8 mouse cellular contexts compared by ENCODE assay signal in genomic region chr6:146170603-146171051, GRCm38 (mm10).
A peak's percentile ranks its signal among the peaks of the same experiment; 100 is the strongest.
DNase-seq lines count a peak whose midpoint lies in the region; ATAC-seq and TF ChIP-seq lines count a peak whose summit lies in the region.

No protein-coding gene starts in this region.

- H3K4me3 ChIP-seq in stomach, embryonic 16.5 days (replicated peaks; ENCODE audit: low read length) = no peak overlapping the region
- H3K4me3 ChIP-seq in stomach, postnatal 0 days (ENCODE audit: low read depth, low read length) = no peak overlapping the region
- no peak overlapping the region for H3K4me3 ChIP-seq in limb, embryonic 10.5 days
- no peak overlapping the region for H3K4me3 ChIP-seq in midbrain, embryonic 13.5 days (replicated peaks)

- H3K9me3 ChIP-seq in stomach, embryonic 16.5 days (replicated peaks; ENCODE audit: control insufficient read depth, low read length) = no peaks in the 10 kb centered on the region
- H3K9me3 ChIP-seq in stomach, postnatal 0 days (ENCODE audit: control insufficient read depth, low read length) = no peaks in the 10 kb centered on the region
- no peaks in the 10 kb centered on the region for H3K9me3 ChIP-seq in limb, embryonic 10.5 days (replicated peaks)
- no peaks in the 10 kb centered on the region for H3K9me3 ChIP-seq in midbrain, embryonic 13.5 days

- H3K27me3 ChIP-seq in stomach, embryonic 16.5 days (ENCODE audit: control insufficient read depth, insufficient read depth, low read length) = no peaks in the 10 kb centered on the region
- H3K27me3 ChIP-seq in stomach, postnatal 0 days (ENCODE audit: control insufficient read depth, insufficient read depth, low read length) = no peaks in the 10 kb centered on the region
- no peaks in the 10 kb centered on the region for H3K27me3 ChIP-seq in limb, embryonic 10.5 days (ENCODE audit: low read depth, poor library complexity, severe bottlenecking)
- H3K27me3 ChIP-seq in midbrain, embryonic 13.5 days = no peaks in the 10 kb centered on the region

- WGBS in stomach, embryonic 16.5 days = 74% methylated on average over 14 of the region's 14 CpGs
- WGBS in stomach, postnatal 0 days = 75% methylated on average over 14 of the region's 14 CpGs
- WGBS in limb, embryonic 10.5 days = 83% methylated on average over 14 of the region's 14 CpGs
- 90% methylated on average over 14 of the region's 14 CpGs for WGBS in midbrain, embryonic 13.5 days

- H3K27ac ChIP-seq in stomach, embryonic 16.5 days (ENCODE audit: low read length) = peak overlapping the region; percentile 25; the same call in 1 of the 2 replicates
- H3K27ac ChIP-seq in stomach, postnatal 0 days (replicated peaks) = no peak overlapping the region
- H3K27ac ChIP-seq in limb, embryonic 10.5 days = peak overlapping the region; percentile 43
- no peak overlapping the region for H3K27ac ChIP-seq in midbrain, embryonic 13.5 days

- no peak; the same call in 1 of the 2 replicates for ATAC-seq in stomach, embryonic 16.5 days (ENCODE audit: insufficient read depth, low FRiP score)
- ATAC-seq in stomach, postnatal 0 days (ENCODE audit: low FRiP score, low TSS enrichment) = no peak
- peak; percentile 86 for ATAC-seq in megakaryocyte progenitor cell, adult 5-6 weeks (replicated peaks; ENCODE audit: poor library complexity)
- ATAC-seq in midbrain, embryonic 13.5 days = no peak

- no peaks in the 10 kb centered on the region for H3K36me3 ChIP-seq in stomach, embryonic 16.5 days (ENCODE audit: control insufficient read depth, insufficient read depth, low read length)
- no peaks in the 10 kb centered on the region for H3K36me3 ChIP-seq in stomach, postnatal 0 days (ENCODE audit: control insufficient read depth, insufficient read depth, low read length)
- no peaks in the 10 kb centered on the region for H3K36me3 ChIP-seq in limb, embryonic 10.5 days
- no peaks in the 10 kb centered on the region for H3K36me3 ChIP-seq in midbrain, embryonic 13.5 days

- TF ChIP-seq EP300 in stomach, postnatal 0 days (optimal IDR thresholded peaks at IDR 0.05) = no peak

- no peak overlapping the region for H3K4me2 ChIP-seq in stomach, embryonic 16.5 days (ENCODE audit: low read depth, low read length)
- H3K4me2 ChIP-seq in stomach, postnatal 0 days (replicated peaks; ENCODE audit: low read depth) = no peak overlapping the region
- no peak overlapping the region for H3K4me2 ChIP-seq in midbrain, embryonic 13.5 days (replicated peaks)

- no peaks in the 10 kb centered on the region for H3K4me1 ChIP-seq in stomach, embryonic 16.5 days (ENCODE audit: control insufficient read depth, insufficient read depth, low read length)
- no peaks in the 10 kb centered on the region for H3K4me1 ChIP-seq in stomach, postnatal 0 days (replicated peaks; ENCODE audit: control insufficient read depth, insufficient read depth)
- peaks cover 5% of the 10 kb centered on the region; the same call in 1 of the 2 replicates for H3K4me1 ChIP-seq in limb, embryonic 10.5 days
- no peaks in the 10 kb centered on the region for H3K4me1 ChIP-seq in midbrain, embryonic 13.5 days (replicated peaks)

- DNase-seq in stomach, postnatal 0 days (ENCODE audit: low spot score) = no peak
- peak; percentile 69 for DNase-seq in gonadal fat pad, adult 2 months (ENCODE audit: low read depth)
- peak; percentile 44 for DNase-seq in limb, embryonic 10.5 days (ENCODE audit: low spot score)
- DNase-seq in cerebellum, postnatal 25 days = no peak
- DNase-seq in layer of hippocampus, postnatal 14 days (ENCODE audit: low spot score in 2 of 2) = no peak

- no peak overlapping the region for H3K9ac ChIP-seq in stomach, embryonic 16.5 days (ENCODE audit: low read length)
- no peak overlapping the region for H3K9ac ChIP-seq in stomach, postnatal 0 days (ENCODE audit: low read length)
- H3K9ac ChIP-seq in midbrain, embryonic 13.5 days (replicated peaks) = no peak overlapping the region

- TF ChIP-seq CTCF in stomach, postnatal 0 days (IDR thresholded peaks at IDR 0.05; ENCODE audit: low read depth) = no peak

Comparison
In these comparisons a context has a peak if more than half of its experiments do, and no peak if none do; other contexts are left out.
1. H3K27ac ChIP-seq: peak in stomach, embryonic 16.5 days (single experiment) and limb, embryonic 10.5 days (single experiment); none in stomach, postnatal 0 days (single experiment) and midbrain, embryonic 13.5 days (single experiment).
2. DNase-seq: peak in gonadal fat pad, adult 2 months (single experiment) and limb, embryonic 10.5 days (single experiment); none in stomach, postnatal 0 days (single experiment), cerebellum, postnatal 25 days (0 of 2) and layer of hippocampus, postnatal 14 days (0 of 2).